Mouse (Mus musculus) ES-Bruce4 (cell line): ENCODE data around the gene Tnfrsf18. TPM values are rescaled to one million over a fixed set of nuclear protein-coding genes. Genes with fewer than 3 reads are reported as not detected.

ENCODE experiments used
- H3K27ac ChIP-seq: 2 replicates; pipeline ENCODE4 v1.5.1; 2012; ENCODE audit warnings: low read length, inconsistent platforms; ENCODE audit not compliant: insufficient read depth
- H3K27me3 ChIP-seq: 2 replicates; pipeline ENCODE4 v1.6.1; 2012; ENCODE audit warnings: mild to moderate bottlenecking, low read length, inconsistent platforms; ENCODE audit not compliant: control insufficient read depth, poor library complexity, insufficient read depth, severe bottlenecking
- H3K36me3 ChIP-seq: 2 replicates; pipeline ENCODE4 v1.6.1; 2012; ENCODE audit warnings: inconsistent platforms, mild to moderate bottlenecking, low read length, moderate library complexity; ENCODE audit not compliant: control insufficient read depth, poor library complexity, insufficient read depth, severe bottlenecking
- H3K4me1 ChIP-seq: one replicate; pipeline ENCODE4 v1.8.1; 2011; ENCODE audit warnings: low read length; ENCODE audit not compliant: control insufficient read depth, insufficient read depth
- H3K4me3 ChIP-seq: 2 replicates; pipeline ENCODE4 v1.5.1; 2011; ENCODE audit warnings: low read depth, mild to moderate bottlenecking, low read length
- H3K9ac ChIP-seq: 2 replicates; pipeline ENCODE4 v1.6.1; 2012; ENCODE audit warnings: low read depth, mild to moderate bottlenecking, inconsistent platforms; ENCODE audit not compliant: poor library complexity, severe bottlenecking
- H3K9me3 ChIP-seq: replicated peaks from 2 replicates; pipeline ENCODE4 v1.6.1; 2012; ENCODE audit warnings: mild to moderate bottlenecking, low read length, inconsistent platforms; ENCODE audit not compliant: control insufficient read depth, poor library complexity, insufficient read depth, severe bottlenecking
- CTCF ChIP-seq: IDR thresholded peaks from one replicate; pipeline ENCODE4 v1.8.1; 2011; ENCODE audit warnings: low read depth, low read length
- EP300 ChIP-seq: IDR thresholded peaks from 2 replicates; pipeline ENCODE4 v1.6.1; 2011; ENCODE audit warnings: low read depth, low read length; ENCODE audit not compliant: insufficient read depth
- POLR2A ChIP-seq: IDR thresholded peaks from one replicate; pipeline ENCODE4 v1.8.1; 2011; ENCODE audit warnings: low read length; ENCODE audit not compliant: insufficient read depth
- polyA plus RNA-seq: library from polyadenylated mRNA; stranded (reverse); fragments of >200 nt; gene quantifications from 2 replicates; pipeline ENCODE4 v1.2.4, GENCODE M21; 2011; ENCODE audit warnings: low read depth; ENCODE audit not compliant: missing spikeins, insufficient read depth, insufficient read length

The Tnfrsf18 gene
- polyA plus RNA-seq, 1 experiment, result not detected

DNA sequence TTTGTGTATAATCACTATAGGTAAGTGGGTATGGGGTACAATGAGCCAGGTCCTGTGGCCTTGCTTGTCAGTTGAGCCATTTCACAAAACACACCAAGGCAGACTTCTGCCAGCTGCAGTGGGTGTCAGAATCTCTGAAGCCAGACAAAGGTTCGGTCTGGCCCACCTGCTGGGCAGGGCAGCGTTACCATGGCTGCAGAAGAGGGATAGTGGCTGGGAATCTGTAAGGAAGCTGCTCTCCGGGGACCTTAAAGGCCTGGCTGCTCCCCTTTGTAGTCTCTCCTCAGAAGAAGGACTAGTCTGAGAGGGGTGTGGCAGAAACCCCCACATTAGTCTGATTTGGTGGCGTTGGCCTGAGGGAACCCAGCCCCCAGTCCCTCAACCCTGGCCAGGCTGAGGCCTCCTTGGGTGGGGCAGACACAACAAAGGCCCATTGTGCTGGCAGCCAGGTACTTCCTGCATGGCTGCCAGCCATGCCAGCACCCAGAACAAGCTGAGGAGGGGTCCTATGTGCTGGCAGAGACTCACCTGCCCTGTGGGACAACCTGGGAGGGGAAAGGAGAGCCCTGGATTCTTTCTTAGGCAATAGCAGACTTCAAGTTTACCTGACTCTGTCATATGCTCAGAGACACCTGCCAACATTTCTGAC is 38.0 kb downstream of the Tnfrsf18 start:
- Histone ChIP-seq H3K4me1 (peaks cover 5% of the 10 kb centered on the region), H3K9ac (no peak overlapping the region), H3K9me3 (no peaks in the 10 kb centered on the region), H3K27me3 (no peaks in the 10 kb centered on the region), H3K4me3 (no peak overlapping the region), H3K36me3 (no peaks in the 10 kb centered on the region), H3K27ac (0 out of 2 replicates have a peak overlapping the region, but pooled peaks have one; percentile 26)
- no peak for TF ChIP-seq EP300
- no peak for TF ChIP-seq POLR2A
- no peak for TF ChIP-seq CTCF

DNA sequence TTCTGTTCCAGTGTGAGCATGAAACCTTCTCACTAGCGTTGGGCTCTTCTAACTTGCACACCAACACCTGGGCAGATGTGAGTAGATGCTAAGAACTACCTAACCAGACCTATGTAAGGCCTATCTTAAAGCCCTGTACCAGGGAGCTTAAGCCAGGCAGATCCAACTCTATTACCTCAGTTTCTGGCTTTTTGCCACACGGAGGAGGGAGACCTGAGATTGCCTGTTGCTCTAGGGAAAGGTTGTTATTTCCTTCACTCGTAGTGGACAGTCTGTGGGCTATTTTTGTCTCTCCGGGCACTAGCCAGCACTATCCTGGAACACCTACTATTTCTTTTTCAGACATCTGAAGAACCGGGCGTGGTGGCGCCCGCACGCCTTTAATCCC is 38.5 kb downstream of the Tnfrsf18 start:
- Histone ChIP-seq H3K36me3 (no peaks in the 10 kb centered on the region), H3K9ac (no peak overlapping the region), H3K9me3 (no peaks in the 10 kb centered on the region), H3K27me3 (no peaks in the 10 kb centered on the region), H3K27ac (0 out of 2 replicates have a peak overlapping the region, but pooled peaks have one; percentile 26), H3K4me1 (peaks cover 7% of the 10 kb centered on the region), H3K4me3 (no peak overlapping the region)
- TF ChIP-seq EP300 (no peak), POLR2A (no peak), CTCF (no peak)

DNA sequence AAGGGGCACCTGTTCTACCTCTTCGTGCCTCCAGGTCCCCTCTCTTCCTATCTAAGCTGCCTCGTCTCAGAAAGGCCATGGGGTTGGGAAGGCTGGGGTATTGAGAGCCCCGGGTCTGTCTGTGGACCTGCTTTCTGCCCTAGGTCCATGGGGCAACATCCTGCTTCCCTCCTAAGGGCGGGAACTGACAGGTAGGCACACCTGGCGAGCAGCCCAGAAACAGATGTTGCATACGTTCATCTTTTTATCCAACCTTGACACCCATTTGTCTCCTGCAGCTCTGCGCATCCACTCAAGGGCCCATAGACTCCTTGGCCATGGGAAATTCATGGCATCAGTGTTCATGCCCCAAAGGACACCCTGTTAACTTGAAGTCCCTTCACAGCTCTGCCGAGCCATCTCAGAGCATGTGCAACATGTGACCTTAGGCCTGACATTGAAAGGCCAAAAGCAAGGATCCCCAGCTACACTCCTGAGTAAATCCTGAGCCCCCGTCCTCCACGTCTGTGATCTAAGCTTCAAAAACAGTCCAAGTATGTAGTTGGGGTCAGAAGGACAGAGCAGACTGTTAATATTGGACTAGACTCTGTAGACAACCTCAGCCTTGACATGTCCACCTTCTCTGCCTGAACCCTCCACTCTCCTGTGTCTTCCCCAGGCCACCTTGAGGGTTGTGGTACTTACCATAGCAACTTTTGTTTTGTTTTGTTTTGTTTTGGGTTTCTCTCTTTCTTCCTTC is 39.4 kb downstream of the Tnfrsf18 start:
- Histone ChIP-seq H3K27ac (no peak overlapping the region), H3K27me3 (no peaks in the 10 kb centered on the region), H3K9ac (no peak overlapping the region), H3K4me3 (no peak overlapping the region), H3K9me3 (no peaks in the 10 kb centered on the region), H3K4me1 (peaks cover 11% of the 10 kb centered on the region), H3K36me3 (no peaks in the 10 kb centered on the region)
- TF ChIP-seq EP300 (no peak), POLR2A (no peak), CTCF (no peak)

- Histone ChIP-seq H3K4me3 (peak overlapping the region; percentile 15; the same call in 1 of the 2 replicates), H3K4me1 (peaks cover 11% of the 10 kb centered on the region), H3K36me3 (no peaks in the 10 kb centered on the region), H3K9me3 (no peaks in the 10 kb centered on the region), H3K9ac (no peak overlapping the region), H3K27ac (peak overlapping the region; percentile 26; the same call in 1 of the 2 replicates), H3K27me3 (no peaks in the 10 kb centered on the region)
- TF ChIP-seq EP300, result no peak
- no peak for TF ChIP-seq POLR2A
- TF ChIP-seq CTCF, result no peak
Observed at GRCm38 (mm10) chr4:156067256-156067949, 41.4 kb downstream of the Tnfrsf18 start.

GRCm38 (mm10) chr4:156069701-156070100 is 43.7 kb downstream of the Tnfrsf18 start:
- Histone ChIP-seq H3K27me3 (no peaks in the 10 kb centered on the region), H3K4me1 (peaks cover 7% of the 10 kb centered on the region), H3K27ac (no peak overlapping the region), H3K9ac (0 out of 2 replicates have a peak overlapping the region, but pooled peaks have one; percentile 1), H3K36me3 (no peaks in the 10 kb centered on the region), H3K4me3 (no peak overlapping the region), H3K9me3 (no peaks in the 10 kb centered on the region)
- TF ChIP-seq POLR2A (no peak), EP300 (no peak), CTCF (no peak)
